Mouse (Mus musculus): Measurements from ENCODE around the gene Gm17387. TPM values are rescaled to one million over a fixed set of nuclear protein-coding genes. Genes with fewer than 3 reads are reported as not detected.

Gm17387 gene
- total RNA-seq (2021), result not detected
- long read RNA-seq, experiment 1, result 0 reads
- long read RNA-seq, experiment 2, result 0 reads

DNA sequence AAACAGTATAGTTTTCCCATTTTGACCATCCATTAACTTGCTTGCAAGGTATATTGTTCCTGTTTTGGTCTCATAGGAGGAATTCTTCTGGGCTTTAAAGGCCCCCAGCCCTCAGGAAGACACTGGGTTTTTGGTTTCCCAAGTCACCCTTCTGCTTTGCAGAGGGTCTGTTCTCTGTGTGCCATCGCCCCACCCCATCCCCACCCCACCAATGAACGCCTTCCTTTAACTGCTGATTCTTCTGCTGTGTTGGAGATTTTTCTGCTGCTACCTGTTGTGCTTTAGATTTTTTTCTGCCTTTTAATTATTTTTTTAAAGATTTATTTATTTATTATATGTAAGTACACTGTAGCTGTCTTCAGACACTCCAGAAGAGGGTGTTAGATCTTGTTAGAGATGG is at the start of gene Gm17387:
Gm17387 (plus strand) TSS at position 301 of the 400 bp plus-strand sequence.
- no peak for DNase-seq (ENCODE audit: low spot score in 2 of 2)

DNA sequence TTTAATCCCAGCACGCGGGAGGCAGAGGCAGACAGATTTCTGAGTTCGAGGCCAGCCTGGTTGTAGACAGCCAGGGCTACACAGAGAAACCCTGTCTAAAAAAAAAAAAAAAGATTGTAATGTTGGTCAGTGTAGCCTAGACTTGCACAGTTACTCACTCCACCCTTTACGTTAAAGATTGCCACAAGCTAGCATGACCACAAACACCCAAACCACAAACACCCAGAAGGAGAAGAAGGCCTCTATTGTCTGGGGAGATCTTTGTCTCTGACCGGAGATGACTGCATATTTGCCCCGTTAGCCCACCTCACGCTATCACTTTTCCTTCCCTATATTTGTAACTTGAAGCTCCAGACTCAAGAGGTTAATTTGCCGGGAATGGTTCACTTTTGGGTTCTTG is 47.2 kb upstream of the Gm17387 start:
- DNase-seq (ENCODE audit: low spot score in 2 of 2), result no peak

- DNase-seq (ENCODE audit: low spot score in 2 of 2), result no peak
These were observed 46.0 kb upstream of the Gm17387 start for GRCm38 (mm10) chr7:140982971-140983370.

DNA sequence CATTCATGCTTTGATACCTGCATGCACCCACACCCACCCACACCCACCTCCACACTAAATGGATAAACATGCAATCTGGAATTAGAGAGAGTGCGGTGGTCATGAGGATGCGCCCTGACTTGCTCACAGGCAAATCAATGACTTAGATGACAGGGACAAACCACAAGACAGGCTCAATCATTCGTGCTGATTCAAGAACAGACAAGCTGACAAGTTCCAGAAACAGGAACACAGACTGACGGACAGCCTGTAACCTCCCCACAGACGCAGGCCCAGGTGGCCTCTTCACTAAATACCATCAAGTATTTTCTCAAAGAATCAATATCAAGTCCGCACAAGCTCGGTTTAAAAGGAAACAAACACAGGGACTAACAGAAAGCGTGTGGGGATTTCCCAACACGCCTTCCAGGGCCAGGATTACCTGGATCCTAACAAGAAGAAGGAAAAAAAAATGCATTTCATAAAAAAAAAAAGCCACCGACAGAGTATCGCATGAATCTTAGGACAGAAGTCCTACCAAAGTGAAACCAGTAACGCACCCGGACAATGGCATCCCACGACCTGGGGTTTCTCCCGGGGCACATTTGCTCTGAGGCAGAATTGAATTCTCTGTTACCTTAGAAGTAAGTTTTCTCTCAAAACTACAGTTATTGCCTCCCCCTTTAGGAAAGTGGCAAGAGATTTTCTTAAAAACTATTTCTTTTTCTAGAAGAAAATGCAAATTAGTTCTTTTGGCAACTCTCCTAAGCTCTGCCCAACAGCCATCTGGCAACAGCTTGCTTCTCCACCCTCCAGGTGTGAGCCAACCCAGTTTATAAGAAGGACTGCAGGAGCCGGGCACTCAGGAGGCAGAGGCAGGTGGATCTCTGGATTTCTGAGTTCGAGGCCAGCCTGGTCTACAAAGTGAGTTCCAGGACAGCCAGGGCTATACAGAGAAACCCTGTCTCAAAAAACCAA is 41.5 kb upstream of the Gm17387 start:
- DNase-seq (ENCODE audit: low spot score in 2 of 2), result no peak

DNA sequence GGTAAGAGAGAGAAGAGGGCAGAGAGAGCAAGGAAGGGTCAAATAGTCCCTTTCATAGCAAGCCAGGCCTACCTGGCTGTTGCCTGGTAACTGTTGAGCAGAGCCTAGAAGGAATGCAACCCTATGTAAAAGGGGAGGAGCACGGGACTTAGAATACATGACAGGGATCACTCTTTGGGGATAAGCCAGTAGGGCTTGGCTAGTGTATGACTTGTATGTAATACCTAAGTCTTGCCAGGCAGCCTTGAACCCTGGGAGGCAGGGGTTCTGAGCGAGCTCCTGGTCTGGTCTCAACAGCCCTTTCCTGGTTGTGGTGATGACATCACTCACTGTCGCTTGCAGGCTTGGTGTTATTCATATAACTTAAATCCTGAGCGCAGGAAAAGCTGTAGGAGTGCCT is 39.9 kb upstream of the Gm17387 start:
- no peak for DNase-seq (ENCODE audit: low spot score in 2 of 2)

DNA sequence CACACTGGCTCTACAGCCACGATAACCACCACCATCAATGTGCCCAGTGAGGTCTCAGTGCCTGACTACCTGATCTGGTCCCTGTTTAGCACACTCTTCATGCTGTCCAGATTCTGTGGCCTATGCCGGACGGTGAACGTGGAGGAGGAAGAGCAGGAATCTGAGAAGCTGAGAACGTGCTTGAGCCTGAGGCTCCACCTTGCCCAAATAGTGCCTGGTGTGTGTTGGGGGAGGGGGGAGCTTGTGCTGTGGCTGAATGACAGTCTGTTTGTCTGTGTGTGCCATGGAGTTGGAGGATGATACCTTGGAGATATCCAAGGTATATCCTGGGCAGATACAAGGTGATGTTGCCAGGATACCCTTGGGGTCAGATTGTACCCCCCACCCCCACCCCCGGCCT is 38.7 kb upstream of the Gm17387 start:
- DNase-seq (ENCODE audit: low spot score in 2 of 2), result no peak

- DNase-seq (ENCODE audit: low spot score in 2 of 2), result no peak
These were observed 38.3 kb upstream of the Gm17387 start for GRCm38 (mm10) chr7:140990622-140991021.

DNA sequence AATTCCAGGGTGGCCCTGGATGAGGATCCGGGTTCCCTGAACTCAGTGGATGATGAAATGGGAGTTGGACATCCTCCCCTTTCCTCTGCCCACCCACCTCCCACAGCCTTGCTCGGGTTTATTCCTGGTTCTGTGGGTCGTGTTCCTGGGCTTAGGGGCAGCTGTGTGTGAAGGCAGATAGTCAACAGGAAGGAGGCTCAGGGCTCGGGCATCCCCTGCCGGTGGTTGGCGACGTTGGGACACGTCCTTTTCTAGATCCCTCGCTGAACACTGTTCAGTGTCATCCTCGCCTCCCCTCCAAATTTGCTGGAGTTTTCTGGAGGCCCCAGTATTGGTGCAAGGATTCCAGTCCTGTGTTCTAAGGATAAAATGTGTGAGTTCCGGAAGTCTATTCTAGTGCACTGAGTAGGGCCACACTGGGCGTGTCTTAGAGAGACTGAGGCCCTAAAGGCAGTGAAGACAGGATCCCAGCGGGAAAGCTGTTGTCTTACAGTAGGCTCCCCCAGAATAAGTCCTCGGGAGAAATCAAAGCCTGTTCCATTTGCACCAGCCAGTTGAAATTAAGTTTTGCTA is 37.7 kb upstream of the Gm17387 start:
- no peak for DNase-seq (ENCODE audit: low spot score in 2 of 2)

DNA sequence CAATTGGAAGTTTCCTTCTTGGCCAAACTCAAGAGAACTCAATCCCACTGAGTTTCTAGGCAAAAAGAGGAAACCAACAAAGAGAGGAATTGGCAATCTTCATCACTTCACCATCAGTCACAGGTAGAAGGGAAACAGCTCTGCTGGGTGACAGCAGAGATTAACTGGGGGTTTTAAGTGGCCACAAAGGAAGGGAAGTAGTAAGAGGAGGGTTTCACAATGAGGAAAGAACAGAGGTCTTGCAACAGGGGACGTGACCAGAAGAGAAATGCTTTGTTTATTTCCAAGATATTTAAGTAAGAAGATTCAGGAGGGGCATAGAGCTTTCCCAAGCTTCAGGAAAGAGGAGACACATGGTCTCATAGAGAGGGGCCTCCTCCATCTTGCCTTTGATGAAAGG is 31.1 kb upstream of the Gm17387 start:
- DNase-seq (ENCODE audit: low spot score in 2 of 2), result no peak

- no peak for DNase-seq (ENCODE audit: low spot score in 2 of 2)
These were observed 29.9 kb upstream of the Gm17387 start for GRCm38 (mm10) chr7:140998853-140999700.

DNA sequence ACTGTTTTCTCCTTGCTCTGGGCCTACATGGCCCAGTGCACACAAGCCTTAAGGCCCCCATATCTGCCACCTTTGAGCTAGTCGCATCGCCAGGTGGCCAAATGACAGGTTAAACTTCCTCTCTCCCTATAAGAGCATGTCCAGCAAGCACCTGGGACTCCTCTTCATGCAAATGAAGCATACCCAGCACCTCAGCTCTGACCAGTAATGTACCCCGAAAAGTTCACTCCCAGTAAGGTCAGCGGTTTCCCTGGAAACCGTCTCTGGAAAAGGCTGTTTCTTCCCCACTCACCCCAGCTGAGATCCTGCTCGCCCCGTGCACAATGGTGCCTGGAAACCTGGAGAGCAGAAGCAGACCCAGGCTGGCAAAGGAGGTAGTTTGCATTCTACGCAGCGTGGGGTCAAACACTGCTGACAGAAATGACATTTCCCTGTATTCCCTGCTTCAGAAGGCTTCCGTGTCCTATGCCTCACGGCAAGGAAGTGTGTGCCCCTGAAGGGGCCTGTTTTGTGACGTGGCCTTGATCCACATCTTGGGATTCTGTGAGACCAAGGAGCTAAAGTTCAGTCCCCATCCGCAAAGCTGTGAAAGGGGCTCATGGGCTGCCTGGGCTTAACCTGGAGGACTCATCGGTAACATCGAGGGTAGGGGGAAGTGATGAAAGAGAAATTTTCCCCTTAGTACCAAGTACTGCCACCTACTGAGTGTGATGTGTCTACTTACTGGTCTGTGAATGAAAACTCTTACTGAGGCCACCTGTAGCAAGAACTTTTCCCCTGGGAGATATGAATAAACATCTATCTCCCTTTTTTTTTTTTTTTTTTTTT is 27.8 kb upstream of the Gm17387 start:
- no peak for DNase-seq (ENCODE audit: low spot score in 2 of 2)

DNA sequence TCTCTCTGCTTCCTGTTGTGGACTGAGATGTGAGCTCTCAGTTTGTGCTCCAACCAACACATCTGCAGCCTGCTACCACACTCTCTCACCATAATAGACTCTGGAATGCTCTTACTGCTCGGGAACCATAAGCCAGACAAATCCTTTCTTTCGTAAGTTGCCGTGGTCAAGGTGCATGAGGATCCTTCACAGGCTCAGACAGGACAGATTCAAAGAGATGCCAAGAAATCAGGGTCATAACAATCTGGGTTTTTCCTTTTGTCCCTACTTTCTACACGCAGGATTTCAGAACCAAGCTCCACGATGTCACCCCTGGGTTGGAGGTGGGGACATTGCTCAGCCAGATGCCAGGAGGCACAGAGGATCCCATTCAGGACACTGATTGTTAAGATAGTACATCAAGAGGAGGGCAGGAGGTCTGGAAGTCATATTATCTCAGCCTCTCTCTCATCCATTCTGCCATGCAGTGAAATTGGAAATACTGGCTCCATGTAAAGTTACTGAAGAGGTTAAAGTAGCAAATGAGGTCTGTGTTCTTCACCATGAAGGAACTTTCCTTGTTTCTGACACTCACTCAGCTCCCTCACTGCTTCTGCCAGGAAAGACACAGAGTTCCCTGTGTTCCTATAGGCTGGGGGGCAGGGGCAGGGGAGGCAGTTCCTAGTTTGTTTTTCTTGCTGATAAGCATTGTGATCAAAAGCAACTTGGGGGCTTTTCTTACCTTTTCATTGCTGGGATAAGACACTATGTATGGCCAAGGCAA is 25.5 kb upstream of the Gm17387 start:
- no peak for DNase-seq (ENCODE audit: low spot score in 2 of 2)

GRCm38 (mm10) chr7:141006446-141006845 is 22.5 kb upstream of the Gm17387 start:
- DNase-seq (ENCODE audit: low spot score in 2 of 2), result no peak

DNA sequence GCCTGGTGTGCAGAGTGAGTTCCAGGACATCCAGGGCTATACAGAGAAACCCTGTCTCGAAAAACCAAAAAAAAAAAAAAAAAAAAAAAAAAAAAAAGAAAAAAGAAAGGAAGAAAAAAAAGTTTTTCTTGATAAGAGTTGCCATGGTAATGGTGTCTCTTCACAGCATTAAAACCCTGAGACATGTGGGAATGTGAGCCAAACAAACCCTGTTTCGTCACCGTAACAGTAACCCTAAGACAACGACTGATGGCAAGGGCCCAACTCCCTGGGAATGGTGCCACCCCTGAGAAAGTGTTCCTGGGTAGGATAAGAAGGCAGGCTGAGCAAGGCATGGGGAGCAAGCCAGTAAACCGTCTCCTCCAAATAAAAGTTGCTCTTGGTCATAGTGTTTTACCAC is 22.0 kb upstream of the Gm17387 start:
- no peak for DNase-seq (ENCODE audit: low spot score in 2 of 2)

GRCm38 (mm10) chr7:141008312-141008761 is 20.6 kb upstream of the Gm17387 start:
- DNase-seq (ENCODE audit: low spot score in 2 of 2), result peak in 1 of 2 experiments; percentile 33

- peak; percentile 79 to 86 for DNase-seq (ENCODE audit: low spot score in 2 of 2)
These were observed 19.8 kb upstream of the Gm17387 start for GRCm38 (mm10) chr7:141008938-141009660.

- DNase-seq (ENCODE audit: low spot score in 2 of 2), result no peak
These were observed 19.3 kb upstream of the Gm17387 start for GRCm38 (mm10) chr7:141009665-141010064.

DNA sequence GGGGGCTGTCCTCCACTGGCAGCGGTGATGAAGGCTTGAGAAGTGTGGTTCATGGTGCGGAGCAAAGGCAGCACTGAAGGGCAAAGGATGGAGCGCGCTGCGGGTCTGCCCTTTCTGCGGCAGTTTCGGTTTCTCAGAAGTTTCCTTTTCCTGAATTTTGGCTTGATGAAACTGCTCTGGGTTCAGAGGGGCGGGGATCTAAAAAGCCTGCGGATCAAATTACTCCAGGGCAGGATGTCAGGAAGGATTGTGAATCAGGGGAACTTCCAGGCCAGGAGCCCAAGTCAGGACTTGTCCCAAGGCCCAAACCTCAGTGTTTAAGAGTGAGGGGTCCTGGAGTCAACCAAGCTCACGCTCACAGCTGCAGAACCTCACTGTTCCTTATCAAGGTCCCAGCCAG is 18.3 kb upstream of the Gm17387 start, which contains the start of gene Ifitm3:
Ifitm3 (minus strand) TSS at position 178 of the 400 bp plus-strand sequence.
- DNase-seq (ENCODE audit: low spot score in 2 of 2), result peak in 1 of 2 experiments; percentile 41

GRCm38 (mm10) chr7:141011238-141011770 is 17.6 kb upstream of the Gm17387 start:
- DNase-seq (ENCODE audit: low spot score in 2 of 2), result no peak

Measured in gastrocnemius, postnatal 4 days (tissue).